Mouse (Mus musculus) T-cell, adult 2 months (primary cell): ENCODE measurements around the gene C1d.
"Not testable (repeated sequence)": the region's sequence is repeated elsewhere in the genome, so short reads cannot be mapped to it uniquely, and the experiment has no call there.

Experiments used
- DNase-seq: peaks from one replicate; pipeline ENCODE4 v3.0.0; 2022; ENCODE audit warnings: low spot score

Gene C1d

GRCm38 (mm10) chr11:17257443-17257842, at the start of gene C1d:
Gene C1d, plus strand, starts transcription at chr11:17257579.
- peak; percentile 92 for DNase-seq

DNA sequence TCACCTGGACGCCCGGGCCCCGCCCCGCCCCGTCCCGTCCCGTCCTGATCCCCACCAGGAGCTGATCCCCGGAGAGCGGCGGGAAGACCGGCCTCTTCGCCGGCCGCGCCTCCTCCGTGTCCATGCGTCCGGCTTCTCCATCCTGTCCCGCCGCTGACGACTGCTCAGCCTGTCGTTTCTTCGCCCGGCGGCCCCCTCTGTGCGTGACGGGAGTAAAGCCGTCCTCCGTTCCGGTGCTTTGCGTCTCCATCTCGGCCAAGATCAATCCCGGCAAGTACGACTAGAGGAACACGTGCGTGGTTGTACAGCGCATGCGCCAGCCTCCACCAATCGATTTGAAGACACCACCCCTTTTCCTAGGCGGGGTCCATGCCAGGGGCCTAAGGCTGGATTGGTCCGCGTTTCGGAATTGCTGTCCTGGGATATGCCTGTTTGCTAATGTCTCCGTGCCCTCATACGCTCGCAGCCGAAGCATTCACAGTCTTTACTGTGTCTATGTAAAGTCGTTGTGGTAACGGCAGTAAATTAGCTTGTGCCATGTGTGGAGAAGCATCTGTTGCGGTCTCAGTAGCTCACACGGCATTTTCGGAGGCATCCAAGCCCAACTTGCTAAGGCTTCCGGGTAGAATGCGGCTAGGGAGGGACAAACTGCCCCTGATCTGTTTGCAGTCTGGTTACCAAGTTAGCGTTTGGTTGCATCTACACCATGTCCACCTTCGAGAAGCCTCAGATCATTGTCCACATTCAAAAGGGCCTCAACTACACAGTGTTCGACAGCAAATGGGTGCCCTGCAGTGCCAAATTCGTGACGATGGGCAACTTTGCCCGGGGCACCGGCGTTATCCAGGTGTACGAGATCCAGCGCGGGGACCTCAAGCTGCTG, 45.9 kb upstream of the C1d start, which contains the start of gene Pno1:
Gene Pno1, minus strand, starts transcription at position 311 of the 883 bp plus-strand sequence.
- peak; percentile 97 for DNase-seq

GRCm38 (mm10) chr11:17212141-17212495, 45.3 kb upstream of the C1d start:
- DNase-seq: peak; percentile 29

GRCm38 (mm10) chr11:17212903-17213509, 44.4 kb upstream of the C1d start:
- DNase-seq: no peak

DNA sequence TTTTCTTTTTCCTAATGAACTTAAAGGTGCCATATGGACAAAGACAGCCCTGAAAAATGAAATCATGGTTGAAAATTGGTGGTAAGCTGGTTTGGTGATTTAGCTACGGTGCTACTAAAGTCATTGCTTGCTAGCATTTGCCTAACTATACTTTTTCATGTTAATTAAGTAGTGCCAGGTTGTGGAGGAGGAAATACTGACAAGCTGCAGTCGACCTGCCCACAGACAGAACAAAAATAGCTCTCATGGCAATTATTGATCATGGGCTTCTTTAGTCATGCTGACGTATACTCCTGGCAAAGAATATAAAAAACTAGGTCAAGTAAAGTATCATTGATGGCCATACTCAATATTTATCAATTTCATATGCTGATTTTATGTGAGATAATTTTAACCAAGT, 41.9 kb upstream of the C1d start:
- DNase-seq: no peak

DNA sequence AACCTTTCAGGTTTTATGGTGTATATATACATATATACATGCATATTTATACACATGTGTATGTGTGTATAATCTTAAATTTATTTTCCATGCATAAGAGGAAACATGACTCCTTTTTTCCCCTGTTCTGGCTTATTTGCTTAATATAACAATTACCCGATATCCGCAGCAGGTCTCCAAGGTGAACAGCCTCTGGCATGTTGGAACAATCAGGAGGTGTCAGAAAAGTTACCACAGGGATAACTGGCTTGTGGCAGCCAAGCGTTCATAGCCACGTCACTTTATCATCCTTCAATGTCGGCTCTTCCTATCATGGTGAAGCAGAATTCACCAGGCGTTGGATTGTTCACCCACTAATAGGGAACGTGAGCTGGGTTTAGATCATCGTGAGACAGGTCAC, 36.3 kb upstream of the C1d start:
- no peak for DNase-seq

- no peak for DNase-seq
These were observed 24.6 kb upstream of the C1d start for GRCm38 (mm10) chr11:17232792-17233191.

DNA sequence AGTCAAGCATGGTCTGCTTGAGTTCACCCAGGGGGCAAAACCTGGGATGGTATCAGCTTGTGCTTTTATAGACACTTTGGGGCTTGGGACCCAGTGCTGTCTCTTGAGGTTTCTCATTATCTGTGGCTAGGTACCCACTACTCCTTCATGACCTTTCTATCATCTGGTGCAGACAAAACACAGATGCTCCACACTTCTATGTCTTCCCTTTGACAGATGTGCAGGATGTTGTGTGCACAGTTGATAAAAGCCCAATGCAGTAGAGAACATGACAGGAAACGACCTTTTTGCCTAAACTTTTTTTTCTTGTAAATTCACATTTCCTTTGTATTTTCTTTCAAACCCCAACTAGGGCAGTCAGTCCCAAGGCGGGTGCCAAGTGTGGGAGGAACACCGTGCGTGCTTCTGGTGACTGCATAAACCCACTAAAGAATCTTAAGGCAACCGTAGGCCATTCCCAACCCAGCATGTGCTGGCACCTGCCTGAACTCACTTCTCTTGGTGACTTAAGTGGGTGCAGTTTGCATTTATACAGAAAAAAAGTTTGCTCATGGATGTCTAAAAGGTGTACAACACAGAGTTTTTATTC, 20.8 kb upstream of the C1d start:
- DNase-seq: no peak

GRCm38 (mm10) chr11:17238598-17238997, 18.8 kb upstream of the C1d start:
- not testable (repeated sequence) for DNase-seq

- DNase-seq: no peak
These were observed 8.7 kb upstream of the C1d start for GRCm38 (mm10) chr11:17248715-17249114.

DNA sequence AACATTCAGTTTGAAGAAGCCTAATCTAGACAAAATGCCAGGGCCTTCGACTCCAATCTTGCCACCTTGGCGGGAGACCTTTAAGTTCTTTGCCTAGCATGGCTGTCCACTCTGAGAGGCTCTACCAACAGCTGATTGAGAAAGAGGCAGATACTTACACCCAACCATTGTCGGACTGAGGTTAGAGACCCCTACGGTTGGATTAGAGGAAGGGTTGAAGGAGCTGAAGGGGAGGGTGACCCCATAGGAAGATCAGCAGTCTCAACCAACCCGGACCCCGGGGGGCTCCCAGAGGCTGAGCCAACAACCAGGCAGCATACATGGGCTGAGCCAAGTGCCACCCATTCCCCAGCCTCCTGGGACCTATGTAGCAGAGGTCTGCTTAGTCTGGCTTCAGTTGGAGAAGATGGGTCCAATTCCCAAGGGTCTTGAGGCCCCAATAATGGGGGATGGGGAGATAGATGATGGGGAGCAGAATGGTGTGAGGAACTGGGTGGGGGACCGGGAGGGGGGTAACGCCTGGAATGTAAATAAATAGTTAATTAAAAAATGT, 490 bp upstream of the C1d start:
- DNase-seq: no peak

DNA sequence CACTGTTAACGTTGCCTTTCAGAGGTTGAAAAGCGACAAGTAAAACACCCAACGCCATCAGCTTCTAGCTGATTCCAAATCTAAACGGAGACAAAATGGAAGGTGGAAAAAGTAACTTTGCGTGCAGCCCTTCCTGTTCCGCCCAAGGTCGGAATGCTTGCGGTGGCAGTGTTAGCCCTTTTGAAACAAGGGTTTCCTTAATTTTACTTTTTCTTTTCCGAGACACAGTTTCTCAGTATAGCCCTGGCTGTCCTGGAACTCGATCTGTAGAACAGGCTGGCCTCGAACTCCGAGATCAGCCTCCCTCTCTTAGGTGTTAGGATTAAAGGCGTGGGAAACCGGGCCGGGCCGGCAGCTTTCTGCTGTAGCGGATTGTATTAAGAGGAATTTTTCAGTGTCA, 482 bp downstream of the C1d start:
- DNase-seq: no peak

GRCm38 (mm10) chr11:17267176-17267575, 9.8 kb downstream of the C1d start:
- DNase-seq: no peak

DNA sequence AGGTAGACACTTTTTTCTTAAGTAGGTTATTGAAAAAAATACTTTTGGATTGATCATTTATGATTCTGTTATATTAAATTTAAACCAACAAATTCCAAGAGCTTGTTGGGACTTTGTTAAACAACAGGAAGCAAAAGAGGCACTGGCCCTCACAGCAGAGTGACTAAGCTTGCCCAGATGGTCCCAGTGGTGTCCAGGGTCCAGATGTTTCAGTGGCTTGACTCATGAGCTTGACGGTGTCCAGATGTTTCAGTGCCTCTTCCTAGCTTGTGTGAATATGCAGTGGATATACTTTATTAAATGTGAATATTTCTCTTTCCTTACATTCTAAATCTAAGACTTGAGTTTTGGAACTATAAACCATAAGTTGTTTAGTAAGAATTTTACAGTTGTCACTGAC, 11.4 kb downstream of the C1d start:
- no peak for DNase-seq

- DNase-seq: peak; percentile 13
These were observed 22.6 kb downstream of the C1d start for GRCm38 (mm10) chr11:17279959-17280358.

GRCm38 (mm10) chr11:17284055-17284454, 26.7 kb downstream of the C1d start:
- DNase-seq: peak; percentile 4

DNA sequence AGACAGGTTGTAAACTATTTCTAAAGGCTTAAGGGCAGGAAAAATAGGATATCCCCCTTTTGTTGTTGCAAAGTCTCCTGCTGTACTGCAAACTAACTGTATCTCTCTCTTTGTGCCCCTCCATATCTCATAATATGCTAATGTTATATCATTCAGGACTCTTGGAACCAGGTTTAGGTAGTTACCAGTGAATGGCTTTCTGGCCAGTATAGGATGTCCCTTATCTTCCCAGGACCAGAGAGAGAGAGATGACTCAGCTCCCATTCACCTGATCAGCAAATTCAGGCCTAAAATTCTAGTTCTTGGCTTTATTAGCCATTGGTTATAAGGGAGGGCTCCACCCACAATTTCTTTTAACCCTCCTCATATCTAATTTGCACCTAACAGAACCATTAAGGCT, 31.5 kb downstream of the C1d start:
- DNase-seq: no peak

DNA sequence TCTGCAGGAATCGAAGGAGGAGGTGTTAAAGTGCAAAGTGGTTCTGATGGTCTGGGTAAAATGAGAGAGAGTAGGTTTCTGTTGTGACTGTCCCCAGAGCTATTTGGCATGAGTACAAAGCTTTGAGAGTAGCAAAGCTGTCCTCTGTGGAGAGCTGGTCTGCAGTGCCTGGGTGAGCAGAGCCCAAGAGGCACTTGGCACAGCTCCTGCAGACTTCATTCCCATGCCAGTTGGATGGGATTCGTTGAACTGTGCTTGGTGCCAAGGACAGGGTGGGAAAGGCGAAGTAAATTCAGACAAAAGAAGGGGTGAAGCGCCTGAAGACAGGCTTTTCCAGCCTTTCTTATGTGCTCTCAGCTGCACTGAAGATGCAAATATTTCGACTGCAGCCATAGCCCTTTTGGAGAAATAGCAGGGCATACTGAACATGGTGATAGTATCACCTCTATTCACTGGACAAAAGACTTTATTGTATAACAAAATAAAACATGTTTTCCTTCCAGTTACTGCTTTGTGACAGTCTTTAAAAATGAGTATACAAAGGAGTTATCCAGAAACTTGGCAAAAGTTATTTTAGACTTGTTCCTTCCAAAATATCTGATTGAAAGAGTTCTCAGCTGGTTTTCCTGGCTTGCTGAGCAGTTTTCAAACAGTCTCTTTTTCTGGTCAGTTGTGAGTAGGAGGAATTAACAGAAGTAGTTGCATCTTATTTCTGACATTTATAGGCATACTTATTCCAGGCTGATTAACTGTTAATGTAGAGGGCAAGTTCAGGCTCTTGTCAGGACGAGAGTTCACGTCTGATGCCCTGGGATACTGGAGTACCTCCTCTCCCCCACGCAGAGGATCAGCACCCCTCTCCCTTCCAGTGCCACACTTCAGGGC, 48.9 kb downstream of the C1d start:
- DNase-seq: no peak

DNA sequence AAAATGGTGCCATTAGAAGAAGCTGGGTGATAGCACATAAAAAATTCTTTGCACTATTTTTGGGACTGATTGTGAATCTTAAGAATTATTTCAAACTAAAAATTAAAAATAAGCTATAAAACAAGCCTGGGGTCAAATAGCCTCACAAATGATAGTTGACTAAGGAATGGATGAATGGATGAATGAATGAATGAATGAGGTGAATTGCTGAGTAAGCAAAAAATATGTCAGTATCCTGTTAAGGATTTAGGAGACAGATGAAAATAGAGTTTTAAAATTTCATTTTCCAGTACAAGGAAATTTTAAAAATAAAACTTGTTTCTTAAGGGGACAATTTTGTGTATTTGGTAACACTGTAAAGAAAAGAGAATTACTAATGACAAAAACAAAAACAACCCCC, 50.1 kb downstream of the C1d start:
- DNase-seq: no peak
